Mouse (Mus musculus) midbrain, embryonic 16.5 days (tissue): ENCODE measurements around the gene Arf1. TPM values are rescaled to one million over a fixed set of nuclear protein-coding genes. Genes with fewer than 3 reads are reported as not detected.
A peak's percentile ranks its signal among the peaks of the same experiment; 100 is the strongest.

Experiments used
- ATAC-seq: fragments of 200-750 bp; cut with Nextera tagmentation; 2 replicates; pipeline ENCODE4 v1.8.0; 2017; ENCODE audit warnings: moderate TSS enrichment
- H3K27ac ChIP-seq: fragments of 300-500 bp; sonication (generic); 2 replicates; pipeline ENCODE4 v1.5.1; 2014; ENCODE audit warnings: mild to moderate bottlenecking, low read length, mixed read lengths
- H3K27me3 ChIP-seq: fragments of 300-500 bp; sonication (generic); 2 replicates; pipeline ENCODE4 v1.6.1; 2014; ENCODE audit warnings: low read depth, low read length, mixed read lengths; ENCODE audit not compliant: control insufficient read depth, insufficient read depth
- H3K36me3 ChIP-seq: fragments of 300-500 bp; sonication (generic); 2 replicates; pipeline ENCODE4 v1.6.1; 2014; ENCODE audit warnings: mild to moderate bottlenecking, low read length, moderate library complexity, mixed read lengths; ENCODE audit not compliant: control insufficient read depth, insufficient read depth
- H3K4me1 ChIP-seq: fragments of 300-500 bp; sonication (generic); 2 replicates; pipeline ENCODE4 v1.6.1; 2014; ENCODE audit warnings: mild to moderate bottlenecking, low read length, mixed read lengths; ENCODE audit not compliant: control insufficient read depth, insufficient read depth
- H3K4me2 ChIP-seq: fragments of 300-500 bp; sonication (generic); 2 replicates; pipeline ENCODE4 v1.6.1; 2014; ENCODE audit warnings: mild to moderate bottlenecking, low read length, mixed read lengths
- H3K4me3 ChIP-seq: fragments of 300-500 bp; sonication (generic); 2 replicates; pipeline ENCODE4 v1.5.1; 2014; ENCODE audit warnings: low read depth, mild to moderate bottlenecking, low read length, moderate library complexity, mixed read lengths
- H3K9ac ChIP-seq: fragments of 300-500 bp; sonication (generic); 2 replicates; pipeline ENCODE4 v1.6.1; 2014; ENCODE audit warnings: low read depth, low read length, mixed read lengths
- H3K9me3 ChIP-seq: fragments of 300-500 bp; sonication (generic); replicated peaks from 2 replicates; pipeline ENCODE4 v1.6.1; 2014; ENCODE audit warnings: mild to moderate bottlenecking, low read length, mixed read lengths; ENCODE audit not compliant: control insufficient read depth, poor library complexity, severe bottlenecking
- WGBS: fragments of 180-500 bp; shearing (Covaris S2); extraction: QIAGEN DNeasy Blood & Tissue Kit; methylation state at CpG from one replicate; pipeline ENCODE4 v1.1.7; 2014; 5-methylcytosine and 5-hydroxymethylcytosine counted together
- polyA plus RNA-seq: library from polyadenylated mRNA; unstranded; fragments of >200 nt; fragmentation: Nextera tagmentation; extraction: Ambion mirVana; gene quantifications from 2 replicates; pipeline ENCODE4 v1.2.1, GENCODE M21; 2015

The Arf1 gene
- polyA plus RNA-seq, 1 experiment from 2014 or later = 651 TPM

DNA sequence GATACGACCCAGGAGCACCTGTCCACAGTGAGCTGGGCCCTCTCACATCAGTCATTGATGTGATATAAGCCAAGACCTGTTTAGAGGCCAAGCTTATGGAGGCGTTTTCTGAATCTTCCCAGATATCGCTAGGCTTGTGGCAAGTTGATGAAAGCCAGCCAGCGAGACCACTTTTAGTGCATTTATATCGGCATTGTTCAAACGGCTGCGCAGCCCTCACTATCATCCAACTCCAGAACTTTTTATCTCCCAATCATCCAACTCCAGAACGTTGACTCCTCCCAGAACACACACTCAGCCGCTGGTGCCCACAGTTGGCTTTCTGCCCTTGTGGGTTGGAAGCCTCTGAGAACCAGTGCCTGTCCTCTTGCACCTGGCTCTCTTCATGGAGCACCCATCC, 63.7 kb downstream of the Arf1 start:
- H3K9ac ChIP-seq = no peak overlapping the region
- 89% methylated on average over 9 of the region's 9 CpGs for WGBS
- ATAC-seq = no peak

DNA sequence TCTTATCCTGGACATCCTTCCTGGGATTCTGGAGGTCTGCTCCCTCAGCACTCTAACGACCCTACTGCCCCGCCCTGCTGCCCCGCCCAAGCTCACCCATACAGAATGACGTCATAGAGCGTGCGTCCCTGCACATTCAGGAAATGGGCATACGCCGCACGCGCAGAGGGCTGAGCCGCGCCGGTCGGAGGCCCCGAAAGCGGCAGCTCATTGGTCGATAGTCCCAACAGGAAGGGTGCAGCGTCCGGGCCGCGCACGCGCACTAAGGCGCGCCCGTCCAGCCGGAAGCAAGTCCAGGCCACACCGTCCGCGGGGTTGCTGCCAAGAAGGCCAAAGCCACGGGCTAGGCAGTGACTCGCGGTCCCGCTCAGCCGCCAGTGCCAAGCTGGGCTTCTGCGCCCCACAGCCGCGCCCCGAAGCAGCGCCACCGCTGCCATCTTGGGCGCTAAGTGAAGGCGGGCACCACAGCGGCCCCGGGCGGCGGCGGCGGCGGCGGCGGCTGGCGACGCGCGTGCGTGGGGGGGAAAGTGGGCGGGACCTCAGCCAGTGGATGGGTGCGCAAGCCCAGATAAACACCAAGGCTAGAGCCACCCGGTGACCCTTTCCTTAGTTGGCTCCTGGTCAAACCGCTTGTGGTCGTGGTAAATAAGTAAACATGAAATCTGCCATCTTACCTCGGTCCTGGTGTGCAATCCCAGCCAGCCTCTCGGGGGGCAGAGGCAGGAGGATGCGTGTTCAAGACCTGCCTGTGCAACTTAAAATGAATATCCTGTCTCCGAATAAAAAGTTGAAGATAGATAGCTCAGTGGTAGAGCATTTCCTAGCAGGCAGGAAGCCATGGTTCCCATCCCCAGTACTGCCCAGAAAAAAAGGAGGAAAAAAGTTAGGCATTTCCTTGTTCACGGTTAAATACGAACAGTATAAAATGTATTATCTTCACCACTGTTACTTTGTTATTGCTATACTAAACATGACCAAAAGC, 64.5 kb downstream of the Arf1 start, which contains the start of gene Iba57:
Gene Iba57 (minus strand): TSS at position 485 of the 982 bp plus-strand sequence.
- H3K27ac ChIP-seq = peak within 1 kb of the TSS; percentile 100

More for the DNA sequence above, 63.7 kb downstream of the Arf1 start:
- no peak overlapping the region for H3K27ac ChIP-seq
- no peaks in the 10 kb centered on the region for H3K9me3 ChIP-seq
- no peaks in the 10 kb centered on the region for H3K36me3 ChIP-seq
- no peak overlapping the region for H3K4me3 ChIP-seq
- H3K4me1 ChIP-seq = peaks cover 14% of the 10 kb centered on the region
- H3K27me3 ChIP-seq = no peaks in the 10 kb centered on the region; the same call in 1 of the 2 replicates
- H3K4me2 ChIP-seq = peak overlapping the region; percentile 68; the same call in 1 of the 2 replicates

DNA sequence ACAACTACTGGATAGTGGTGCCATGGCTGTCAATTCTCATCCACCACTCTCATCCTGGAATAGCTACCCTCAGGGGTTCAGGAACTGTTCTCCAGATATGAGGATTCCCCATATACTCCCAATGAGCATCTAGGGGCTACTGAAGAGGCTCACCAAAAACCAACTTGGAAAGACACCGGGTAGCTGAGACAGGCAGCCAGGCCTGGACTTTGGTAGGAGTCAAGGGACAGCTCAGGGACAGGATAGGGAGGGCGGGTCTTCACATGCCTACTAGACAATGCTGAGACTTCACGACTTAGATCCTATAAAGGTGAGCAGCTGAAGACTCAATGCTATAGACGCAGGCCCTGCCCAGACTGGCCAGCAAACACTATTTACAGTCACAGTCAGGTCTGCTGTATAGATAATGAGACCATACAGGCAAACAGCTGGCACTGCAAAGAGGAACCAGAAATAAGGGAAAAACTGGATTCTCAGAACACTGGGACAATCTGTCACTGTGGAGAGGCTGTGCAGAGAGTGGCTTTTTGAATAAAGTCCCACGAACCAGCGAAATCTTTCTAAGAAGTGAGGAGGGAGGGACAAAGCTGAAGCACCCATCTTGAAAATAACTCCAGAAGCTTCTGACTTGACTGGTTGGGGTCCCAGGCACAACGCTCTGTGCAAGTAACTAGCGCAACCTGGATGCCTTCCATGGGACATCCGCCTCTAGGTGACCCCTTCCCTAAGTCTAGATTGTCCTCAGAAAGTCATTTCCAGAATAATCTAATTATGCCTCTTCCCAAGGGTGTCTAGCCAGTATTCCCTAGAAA, 65.4 kb downstream of the Arf1 start:
- peak overlapping the region; percentile 85 for H3K4me2 ChIP-seq
- no peaks in the 10 kb centered on the region; the same call in 1 of the 2 replicates for H3K36me3 ChIP-seq
- peak overlapping the region; percentile 100 for H3K27ac ChIP-seq

More for the DNA sequence above, 64.5 kb downstream of the Arf1 start, which contains the start of gene Iba57:
- peaks cover 14% of the 10 kb centered on the region for H3K4me1 ChIP-seq
- H3K4me2 ChIP-seq = peak within 1 kb of the TSS; percentile 85
- no peaks in the 10 kb centered on the region; the same call in 1 of the 2 replicates for H3K36me3 ChIP-seq
- H3K9me3 ChIP-seq = no peaks in the 10 kb centered on the region
- peak within 1 kb of the TSS; percentile 95 for H3K9ac ChIP-seq
- H3K27me3 ChIP-seq = no peaks in the 10 kb centered on the region; the same call in 1 of the 2 replicates
- H3K4me3 ChIP-seq = peak within 1 kb of the TSS; percentile 82
- ATAC-seq = peak; percentile 99
- 4% methylated on average over 53 of the region's 68 CpGs for WGBS

More for the DNA sequence above, 65.4 kb downstream of the Arf1 start:
- Histone ChIP-seq H3K9ac (peak overlapping the region; percentile 66), H3K4me1 (peaks cover 14% of the 10 kb centered on the region), H3K9me3 (no peaks in the 10 kb centered on the region), H3K4me3 (peak overlapping the region; percentile 82), H3K27me3 (no peaks in the 10 kb centered on the region; the same call in 1 of the 2 replicates)
- 56% methylated on average over 9 of the region's 9 CpGs for WGBS
- ATAC-seq = peak; percentile 0

Other genes with a start within 250 kb of the Arf1 start
- gene Obscn, start 91.9 kb downstream of the Arf1 start, polyA plus RNA-seq = 0.29 and 0.36 TPM in 2 replicates
- gene Iba57, start 64.5 kb downstream of the Arf1 start, polyA plus RNA-seq = 7.3 and 7.6 TPM in 2 replicates
- 0.21 and 0.30 TPM in 2 replicates for gene Gjc2, start 45.1 kb downstream of the Arf1 start, polyA plus RNA-seq
- 242 and 261 TPM in 2 replicates for gene Guk1, start 36.1 kb downstream of the Arf1 start, polyA plus RNA-seq
- gene Mrpl55, start 25.8 kb downstream of the Arf1 start, polyA plus RNA-seq = 80.3 and 91.1 TPM in 2 replicates
- gene 2310033P09Rik, start 19.9 kb downstream of the Arf1 start, polyA plus RNA-seq = 25.0 and 25.2 TPM in 2 replicates
- 0.21 and 0.26 TPM in 2 replicates for gene Wnt3a, start 62.5 kb upstream of the Arf1 start, polyA plus RNA-seq
- 3.0 and 3.6 TPM in 2 replicates for gene Wnt9a, start 78.7 kb upstream of the Arf1 start, polyA plus RNA-seq
- not detected in 2 replicates for gene Prss38, start 147.4 kb upstream of the Arf1 start, polyA plus RNA-seq
- gene Jmjd4, start 221.8 kb upstream of the Arf1 start, polyA plus RNA-seq = 17.9 and 18.3 TPM in 2 replicates
- 557 and 614 TPM in 2 replicates for gene Snap47, start 222.9 kb upstream of the Arf1 start, polyA plus RNA-seq
- gene Zfp867, start 244.2 kb upstream of the Arf1 start, polyA plus RNA-seq = 14.2 and 14.4 TPM in 2 replicates